Mouse (Mus musculus) hindbrain, embryonic 11.5 days (tissue): Measurements from ENCODE around the gene Vmn2r79. TPM values are rescaled to one million over a fixed set of nuclear protein-coding genes. Genes with fewer than 3 reads are reported as not detected.
"Not testable (repeated sequence)": the region's sequence is repeated elsewhere in the genome, so short reads cannot be mapped to it uniquely, and the experiment has no call there.

Experiments
- ATAC-seq: fragments of 200-750 bp; cut with Nextera tagmentation; 2 replicates; pipeline ENCODE4 v1.8.0; 2017; ENCODE audit warnings: mild to moderate bottlenecking, moderate TSS enrichment, moderate library complexity; ENCODE audit not compliant: low FRiP score
- DNase-seq: peaks from one replicate; pipeline ENCODE4 v3.0.0-alpha.2; 2015; ENCODE audit warnings: low spot score
- H3K27ac ChIP-seq: fragments of 300-500 bp; sonication (generic); 2 replicates; pipeline ENCODE4 v1.5.1; 2014; ENCODE audit warnings: mild to moderate bottlenecking, low read depth, low read length
- H3K27me3 ChIP-seq: fragments of 300-500 bp; sonication (generic); 2 replicates; pipeline ENCODE4 v1.6.1; 2014; ENCODE audit warnings: mild to moderate bottlenecking, low read length, moderate library complexity, mixed read lengths; ENCODE audit not compliant: control insufficient read depth, insufficient read depth
- H3K36me3 ChIP-seq: fragments of 300-500 bp; sonication (generic); 2 replicates; pipeline ENCODE4 v1.6.1; 2014; ENCODE audit warnings: mild to moderate bottlenecking, low read length, moderate library complexity, mixed read lengths; ENCODE audit not compliant: control insufficient read depth, insufficient read depth
- H3K4me1 ChIP-seq: fragments of 300-500 bp; sonication (generic); replicated peaks from 2 replicates; pipeline ENCODE4 v1.6.1; 2014; ENCODE audit warnings: low read length, mixed read lengths; ENCODE audit not compliant: control insufficient read depth, insufficient read depth
- H3K4me2 ChIP-seq: fragments of 300-500 bp; sonication (generic); replicated peaks from 2 replicates; pipeline ENCODE4 v1.6.1; 2014; ENCODE audit warnings: mild to moderate bottlenecking, low read depth, low read length
- H3K4me3 ChIP-seq: fragments of 300-500 bp; sonication (generic); 2 replicates; pipeline ENCODE4 v1.5.1; 2014; ENCODE audit warnings: low read depth, low read length
- H3K9ac ChIP-seq: fragments of 300-500 bp; sonication (generic); 2 replicates; pipeline ENCODE4 v1.6.1; 2014; ENCODE audit warnings: low read depth, low read length
- H3K9me3 ChIP-seq: fragments of 300-500 bp; sonication (generic); 2 replicates; pipeline ENCODE4 v1.6.1; 2016; ENCODE audit warnings: low read length; ENCODE audit not compliant: control insufficient read depth
- WGBS: fragments of 180-500 bp; shearing (Covaris S2); extraction: QIAGEN DNeasy Blood & Tissue Kit; methylation state at CpG from one replicate; pipeline ENCODE4 v1.1.7; 2014; 5-methylcytosine and 5-hydroxymethylcytosine counted together
- polyA plus RNA-seq: library from polyadenylated mRNA; unstranded; fragments of >200 nt; fragmentation: Nextera tagmentation; extraction: Ambion mirVana; gene quantifications from 2 replicates; pipeline ENCODE4 v1.2.1, GENCODE M21; 2014

The Vmn2r79 gene
- not detected in 2 replicates for polyA plus RNA-seq

DNA sequence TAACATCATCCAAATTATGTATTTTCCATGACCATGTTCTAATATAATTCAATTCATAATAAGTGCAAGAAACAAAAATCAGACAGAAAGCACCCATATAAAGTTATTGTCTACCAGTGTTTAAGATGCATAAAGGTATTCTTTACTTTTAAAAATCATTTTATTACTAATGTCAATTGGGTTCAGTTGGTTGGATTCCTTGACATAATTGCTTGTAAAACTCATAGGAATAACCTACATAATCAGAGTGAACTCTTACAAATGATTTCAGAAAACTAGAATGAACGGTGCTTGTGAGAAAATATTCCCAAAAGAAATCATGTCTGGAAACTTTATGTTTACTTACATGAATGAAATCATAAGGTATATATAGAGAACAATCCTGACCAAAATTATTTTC, at the start of gene Vmn2r79:
Vmn2r79 (plus strand) TSS at position 301 of the 400 bp plus-strand sequence.
- not testable (repeated sequence) for DNase-seq

DNA sequence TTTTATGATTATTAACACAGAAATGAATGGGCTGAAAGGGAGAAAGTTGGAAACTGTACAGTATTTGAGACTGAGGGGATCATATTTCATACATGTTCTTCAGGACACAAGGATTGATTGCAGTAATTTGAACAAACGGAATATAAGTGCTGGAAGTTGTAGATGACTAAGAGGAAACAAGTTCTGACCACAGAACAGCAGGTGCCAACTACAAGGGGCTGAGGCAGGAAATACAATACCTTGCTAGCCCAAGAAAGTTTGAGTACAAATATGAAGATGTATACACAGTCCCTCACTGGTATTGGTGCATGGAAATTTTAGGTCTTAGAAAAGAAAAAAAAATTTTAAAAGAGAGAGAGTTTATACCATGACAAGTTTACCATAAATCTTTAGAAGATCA, 1.2 kb upstream of the Vmn2r79 start:
- H3K4me1 ChIP-seq = no peaks in the 10 kb centered on the region
- no peaks in the 10 kb centered on the region for H3K9me3 ChIP-seq
- H3K9ac ChIP-seq = no peak overlapping the region
- no peak overlapping the region for H3K4me3 ChIP-seq
- H3K4me2 ChIP-seq = no peak overlapping the region
- H3K27me3 ChIP-seq = no peaks in the 10 kb centered on the region
- no peak overlapping the region for H3K27ac ChIP-seq
- DNase-seq (no peak), ATAC-seq (no peak)
- no peaks in the 10 kb centered on the region for H3K36me3 ChIP-seq
- WGBS = 79% methylated on average over 1 of the region's 1 CpGs

More for the DNA sequence above, at the start of gene Vmn2r79:
- not testable (repeated sequence) for H3K4me2 ChIP-seq, H3K9me3 ChIP-seq, H3K9ac ChIP-seq, H3K27ac ChIP-seq, H3K27me3 ChIP-seq, ATAC-seq, H3K36me3 ChIP-seq, H3K4me3 ChIP-seq, H3K4me1 ChIP-seq
- WGBS = 80% methylated on average over 1 of the region's 1 CpGs

DNA sequence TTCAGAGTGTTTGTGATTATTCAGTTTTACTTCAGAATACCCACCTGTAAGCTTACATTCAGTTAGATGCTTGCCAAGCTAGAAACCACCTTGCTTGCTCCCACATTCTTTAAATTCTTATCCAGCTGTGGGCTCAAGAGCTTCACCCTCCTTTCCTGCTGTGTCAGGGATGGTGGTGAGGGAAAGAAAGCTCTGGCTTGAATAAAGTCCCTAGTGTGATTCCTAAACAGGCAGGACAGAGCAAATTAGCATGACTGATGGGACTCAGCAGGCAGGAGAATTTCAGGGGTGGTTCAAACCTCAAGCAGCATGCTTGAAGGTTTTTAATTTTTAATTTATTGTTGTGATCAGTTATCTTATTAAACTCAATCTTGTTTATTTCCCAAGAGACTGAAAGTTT, 30.6 kb downstream of the Vmn2r79 start:
- not testable (repeated sequence) for H3K4me2 ChIP-seq, H3K4me1 ChIP-seq, H3K9me3 ChIP-seq, H3K36me3 ChIP-seq, H3K9ac ChIP-seq, DNase-seq, H3K27me3 ChIP-seq, H3K4me3 ChIP-seq, ATAC-seq, H3K27ac ChIP-seq

DNA sequence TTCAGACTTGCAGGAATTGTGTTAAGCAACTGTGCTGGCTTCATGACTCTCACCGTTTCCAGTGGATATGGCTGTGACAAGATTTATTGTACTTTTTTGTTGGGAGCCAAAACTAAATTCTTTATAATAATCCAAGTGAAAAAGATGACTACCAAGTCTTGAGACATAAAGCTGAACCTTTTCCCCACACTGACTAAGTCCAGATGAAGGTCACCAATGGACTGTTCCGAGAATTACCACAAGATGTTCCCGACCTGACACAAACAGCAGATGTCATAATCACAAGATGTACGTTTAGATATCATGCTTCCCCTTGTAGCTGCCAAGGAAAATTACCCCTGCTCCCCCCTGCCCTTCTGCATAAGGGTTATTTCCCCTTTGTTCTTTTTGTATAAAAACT, 67.7 kb downstream of the Vmn2r79 start:
- whole genome bisulfite sequencing = 86% methylated on average over 4 of the region's 4 CpGs
- ATAC-seq = no peak
- DNase-seq = no peak
- Histone ChIP-seq H3K4me2 (no peak overlapping the region), H3K4me3 (no peak overlapping the region), H3K9ac (no peak overlapping the region), H3K9me3 (no peaks in the 10 kb centered on the region), H3K27ac (no peak overlapping the region), H3K27me3 (no peaks in the 10 kb centered on the region), H3K36me3 (no peaks in the 10 kb centered on the region), H3K4me1 (no peaks in the 10 kb centered on the region)

Other genes with a start within 250 kb of the Vmn2r79 start
- gene Folh1, start 220.2 kb upstream of the Vmn2r79 start, polyA plus RNA-seq = not detected in 2 replicates
- not detected in 2 replicates for gene Vmn2r77, start 201.1 kb upstream of the Vmn2r79 start, polyA plus RNA-seq
- gene Vmn2r78, start 81.0 kb upstream of the Vmn2r79 start, polyA plus RNA-seq = not detected in 2 replicates
- gene Nox4, start 250.0 kb downstream of the Vmn2r79 start, polyA plus RNA-seq = 3.0 and 4.1 TPM in 2 replicates